Mouse (Mus musculus) WW6 (cell line): ENCODE measurements around the gene Tmprss5.

Experiments
- DNase-seq: peaks from one replicate; pipeline ENCODE4 v3.0.0-alpha.2; 2013; ENCODE audit warnings: low read depth, low spot score

Gene Tmprss5

GRCm38 (mm10) chr9:49081107-49081506 lies at the start of gene Tmprss5:
Gene Tmprss5, plus strand, starts transcription at chr9:49081260.
- no peak for DNase-seq

- no peak for DNase-seq
Measured at GRCm38 (mm10) chr9:49034764-49035163, 46.3 kb upstream of the Tmprss5 start.

GRCm38 (mm10) chr9:49050901-49051300 lies 30.2 kb upstream of the Tmprss5 start:
- no peak for DNase-seq

- peak; percentile 39 for DNase-seq
Measured at GRCm38 (mm10) chr9:49051349-49051748, 29.7 kb upstream of the Tmprss5 start.

GRCm38 (mm10) chr9:49054028-49054427 lies 27.0 kb upstream of the Tmprss5 start:
- DNase-seq = peak; percentile 34

- peak; percentile 92 for DNase-seq
Measured at GRCm38 (mm10) chr9:49055333-49056205, 25.5 kb upstream of the Tmprss5 start, which contains the start of gene Zw10. Gene Zw10, plus strand, starts transcription at chr9:49055613.

- no peak for DNase-seq
Measured at GRCm38 (mm10) chr9:49076847-49077246, 4.2 kb upstream of the Tmprss5 start.

GRCm38 (mm10) chr9:49081561-49081960 lies 501 bp downstream of the Tmprss5 start:
- DNase-seq = peak; percentile 47

GRCm38 (mm10) chr9:49087317-49087716 lies 6.3 kb downstream of the Tmprss5 start:
- no peak for DNase-seq

- no peak for DNase-seq
Measured at GRCm38 (mm10) chr9:49098871-49099270, 17.8 kb downstream of the Tmprss5 start.

GRCm38 (mm10) chr9:49102328-49102727 lies 21.3 kb downstream of the Tmprss5 start:
- DNase-seq = no peak

- no peak for DNase-seq
Measured at GRCm38 (mm10) chr9:49109101-49109500, 28.0 kb downstream of the Tmprss5 start.

GRCm38 (mm10) chr9:49110476-49111220 lies 29.6 kb downstream of the Tmprss5 start:
- DNase-seq = no peak

- no peak for DNase-seq
Measured at GRCm38 (mm10) chr9:49111296-49111695, 30.2 kb downstream of the Tmprss5 start.

- no peak for DNase-seq
Measured at GRCm38 (mm10) chr9:49118271-49118825, 37.3 kb downstream of the Tmprss5 start.

- DNase-seq = no peak
Measured at GRCm38 (mm10) chr9:49119759-49120158, 38.7 kb downstream of the Tmprss5 start.

GRCm38 (mm10) chr9:49125706-49126105 lies 44.6 kb downstream of the Tmprss5 start:
- no peak for DNase-seq

- DNase-seq = no peak
Measured at GRCm38 (mm10) chr9:49130514-49131010, 49.5 kb downstream of the Tmprss5 start.

- DNase-seq = no peak
Measured at GRCm38 (mm10) chr9:49143841-49144240, 62.8 kb downstream of the Tmprss5 start.

GRCm38 (mm10) chr9:49145776-49146175 lies 64.7 kb downstream of the Tmprss5 start:
- no peak for DNase-seq

GRCm38 (mm10) chr9:49147031-49147430 lies 66.0 kb downstream of the Tmprss5 start:
- DNase-seq = no peak
